Mouse (Mus musculus) midbrain, embryonic 10.5 days (tissue): ENCODE data around the gene Slc9a9. TPM values are rescaled to one million over a fixed set of nuclear protein-coding genes. Genes with fewer than 3 reads are reported as not detected.

ENCODE experiments used
- DNase-seq: peaks from one replicate; pipeline ENCODE4 v3.0.0-alpha.2; 2017; ENCODE audit warnings: low spot score
- H3K27ac ChIP-seq: fragments of 300-500 bp; sonication (generic); replicated peaks from 2 replicates; pipeline ENCODE4 v1.5.1; 2016; ENCODE audit warnings: mild to moderate bottlenecking
- H3K27me3 ChIP-seq: fragments of 300-500 bp; sonication (generic); 2 replicates; pipeline ENCODE4 v1.6.1; 2016; ENCODE audit warnings: low read depth, mild to moderate bottlenecking; ENCODE audit not compliant: poor library complexity, severe bottlenecking
- H3K36me3 ChIP-seq: fragments of 300-500 bp; sonication (generic); 2 replicates; pipeline ENCODE4 v1.6.1; 2016; ENCODE audit warnings: mild to moderate bottlenecking, moderate library complexity
- H3K4me1 ChIP-seq: fragments of 300-500 bp; sonication (generic); 2 replicates; pipeline ENCODE4 v1.6.1; 2016
- H3K4me3 ChIP-seq: fragments of 300-500 bp; sonication (generic); 2 replicates; pipeline ENCODE4 v1.5.1; 2016; ENCODE audit warnings: mild to moderate bottlenecking, moderate library complexity
- H3K9me3 ChIP-seq: fragments of 300-500 bp; sonication (generic); replicated peaks from 2 replicates; pipeline ENCODE4 v1.6.1; 2016; ENCODE audit warnings: mild to moderate bottlenecking
- WGBS: fragments of 180-500 bp; shearing (Covaris S2); methylation state at CpG from one replicate; pipeline ENCODE4 v1.1.7; 2016; 5-methylcytosine and 5-hydroxymethylcytosine counted together
- polyA plus RNA-seq: library from polyadenylated mRNA; unstranded; fragments of >200 nt; fragmentation: Nextera tagmentation; extraction: Ambion mirVana; gene quantifications from 2 replicates; pipeline ENCODE4 v1.2.1, GENCODE M21; 2016

Gene Slc9a9
- polyA plus RNA-seq, 1 experiment from 2014 or later = 1.9 TPM

- WGBS = 92% methylated on average over 5 of the region's 5 CpGs
- Histone ChIP-seq H3K4me1 (no peaks in the 10 kb centered on the region), H3K27ac (no peak overlapping the region), H3K27me3 (no peaks in the 10 kb centered on the region), H3K9me3 (no peaks in the 10 kb centered on the region), H3K36me3 (no peaks in the 10 kb centered on the region), H3K4me3 (no peak overlapping the region)
- no peak for DNase-seq
Observed at GRCm38 (mm10) chr9:94712084-94712483, 42.4 kb downstream of the Slc9a9 start.

- H3K9me3 ChIP-seq = no peaks in the 10 kb centered on the region
- H3K4me3 ChIP-seq = no peak overlapping the region
- H3K27ac ChIP-seq = no peak overlapping the region
- DNase-seq = no peak
- 76% methylated on average over 2 of the region's 2 CpGs for WGBS
- H3K36me3 ChIP-seq = no peaks in the 10 kb centered on the region
- no peaks in the 10 kb centered on the region for H3K27me3 ChIP-seq
- no peaks in the 10 kb centered on the region for H3K4me1 ChIP-seq
Observed at GRCm38 (mm10) chr9:94716695-94717094, 47.0 kb downstream of the Slc9a9 start.

GRCm38 (mm10) chr9:94723631-94724030 is 53.9 kb downstream of the Slc9a9 start:
- H3K36me3 ChIP-seq = no peaks in the 10 kb centered on the region
- no peak overlapping the region for H3K27ac ChIP-seq
- no peaks in the 10 kb centered on the region for H3K9me3 ChIP-seq
- WGBS = 60% methylated on average over 2 of the region's 2 CpGs
- H3K4me3 ChIP-seq = no peak overlapping the region
- no peaks in the 10 kb centered on the region for H3K27me3 ChIP-seq
- H3K4me1 ChIP-seq = no peaks in the 10 kb centered on the region
- no peak for DNase-seq

GRCm38 (mm10) chr9:94725121-94725520 is 55.4 kb downstream of the Slc9a9 start:
- Histone ChIP-seq H3K4me3 (no peak overlapping the region), H3K36me3 (no peaks in the 10 kb centered on the region), H3K27ac (no peak overlapping the region), H3K4me1 (no peaks in the 10 kb centered on the region), H3K27me3 (no peaks in the 10 kb centered on the region), H3K9me3 (no peaks in the 10 kb centered on the region)
- WGBS = 93% methylated on average over 5 of the region's 5 CpGs
- DNase-seq = no peak

- Histone ChIP-seq H3K27me3 (no peaks in the 10 kb centered on the region), H3K9me3 (no peaks in the 10 kb centered on the region), H3K4me3 (no peak overlapping the region), H3K27ac (no peak overlapping the region), H3K4me1 (no peaks in the 10 kb centered on the region), H3K36me3 (no peaks in the 10 kb centered on the region)
- WGBS = 46% methylated on average over 5 of the region's 5 CpGs
- DNase-seq = no peak
Observed at GRCm38 (mm10) chr9:94727457-94727856, 57.7 kb downstream of the Slc9a9 start.

GRCm38 (mm10) chr9:94730396-94730795 is 60.7 kb downstream of the Slc9a9 start:
- Histone ChIP-seq H3K36me3 (no peaks in the 10 kb centered on the region), H3K9me3 (no peaks in the 10 kb centered on the region), H3K27me3 (no peaks in the 10 kb centered on the region), H3K4me3 (no peak overlapping the region), H3K4me1 (no peaks in the 10 kb centered on the region), H3K27ac (no peak overlapping the region)
- DNase-seq = no peak
- 92% methylated on average over 8 of the region's 8 CpGs for WGBS

- WGBS = 78% methylated on average over 6 of the region's 6 CpGs
- Histone ChIP-seq H3K36me3 (no peaks in the 10 kb centered on the region), H3K4me1 (no peaks in the 10 kb centered on the region; the same call in 1 of the 2 replicates), H3K9me3 (no peaks in the 10 kb centered on the region), H3K27me3 (no peaks in the 10 kb centered on the region), H3K4me3 (no peak overlapping the region), H3K27ac (no peak overlapping the region)
- DNase-seq = no peak
Observed at GRCm38 (mm10) chr9:94732136-94732535, 62.4 kb downstream of the Slc9a9 start.

GRCm38 (mm10) chr9:94732599-94733287 is 63.0 kb downstream of the Slc9a9 start:
- Histone ChIP-seq H3K27ac (no peak overlapping the region), H3K4me3 (no peak overlapping the region), H3K36me3 (no peaks in the 10 kb centered on the region), H3K27me3 (no peaks in the 10 kb centered on the region), H3K4me1 (no peaks in the 10 kb centered on the region; the same call in 1 of the 2 replicates), H3K9me3 (no peaks in the 10 kb centered on the region)
- no peak for DNase-seq
- 81% methylated on average over 8 of the region's 8 CpGs for WGBS

GRCm38 (mm10) chr9:94734320-94734719 is 64.6 kb downstream of the Slc9a9 start:
- Histone ChIP-seq H3K4me3 (no peak overlapping the region), H3K27me3 (no peaks in the 10 kb centered on the region), H3K36me3 (no peaks in the 10 kb centered on the region), H3K27ac (no peak overlapping the region), H3K4me1 (no peaks in the 10 kb centered on the region; the same call in 1 of the 2 replicates), H3K9me3 (no peaks in the 10 kb centered on the region)
- no peak for DNase-seq
- WGBS = 82% methylated on average over 1 of the region's 1 CpGs

GRCm38 (mm10) chr9:94737226-94737625 is 67.5 kb downstream of the Slc9a9 start:
- H3K4me3 ChIP-seq = no peak overlapping the region
- 66% methylated on average over 5 of the region's 5 CpGs for WGBS

GRCm38 (mm10) chr9:94738555-94739427 is 69.1 kb downstream of the Slc9a9 start:
- no peaks in the 10 kb centered on the region for H3K9me3 ChIP-seq
- WGBS = 50% methylated on average over 6 of the region's 6 CpGs
- no peak overlapping the region for H3K27ac ChIP-seq
- H3K4me3 ChIP-seq = no peak overlapping the region
- peak; percentile 50 for DNase-seq
- no peaks in the 10 kb centered on the region; the same call in 1 of the 2 replicates for H3K4me1 ChIP-seq
- no peaks in the 10 kb centered on the region for H3K27me3 ChIP-seq
- no peaks in the 10 kb centered on the region for H3K36me3 ChIP-seq

More at GRCm38 (mm10) chr9:94737226-94737625, 67.5 kb downstream of the Slc9a9 start:
- Histone ChIP-seq H3K27me3 (no peaks in the 10 kb centered on the region), H3K27ac (no peak overlapping the region), H3K36me3 (no peaks in the 10 kb centered on the region), H3K9me3 (no peaks in the 10 kb centered on the region), H3K4me1 (no peaks in the 10 kb centered on the region; the same call in 1 of the 2 replicates)
- no peak for DNase-seq

- no peak for DNase-seq
- Histone ChIP-seq H3K36me3 (no peaks in the 10 kb centered on the region), H3K9me3 (no peaks in the 10 kb centered on the region), H3K27ac (no peak overlapping the region), H3K4me1 (no peaks in the 10 kb centered on the region; the same call in 1 of the 2 replicates), H3K4me3 (no peak overlapping the region), H3K27me3 (no peaks in the 10 kb centered on the region)
- 84% methylated on average over 3 of the region's 3 CpGs for WGBS
Observed at GRCm38 (mm10) chr9:94740841-94741240, 71.1 kb downstream of the Slc9a9 start.

GRCm38 (mm10) chr9:94743291-94743690 is 73.6 kb downstream of the Slc9a9 start:
- Histone ChIP-seq H3K4me1 (no peaks in the 10 kb centered on the region), H3K27me3 (no peaks in the 10 kb centered on the region), H3K9me3 (no peaks in the 10 kb centered on the region), H3K27ac (no peak overlapping the region), H3K36me3 (no peaks in the 10 kb centered on the region), H3K4me3 (no peak overlapping the region)
- no peak for DNase-seq
- 92% methylated on average over 1 of the region's 1 CpGs for WGBS
